Mouse (Mus musculus): ENCODE measurements around the gene Tm9sf1. TPM values are rescaled to one million over a fixed set of nuclear protein-coding genes. Genes with fewer than 3 reads are reported as not detected.
A peak's percentile ranks its signal among the peaks of the same experiment; 100 is the strongest.

The Tm9sf1 gene
- polyA plus RNA-seq (2015; fragmentation: Nextera tagmentation; extraction: Ambion mirVana) = 59.7 and 59.8 TPM in 2 replicates

DNA sequence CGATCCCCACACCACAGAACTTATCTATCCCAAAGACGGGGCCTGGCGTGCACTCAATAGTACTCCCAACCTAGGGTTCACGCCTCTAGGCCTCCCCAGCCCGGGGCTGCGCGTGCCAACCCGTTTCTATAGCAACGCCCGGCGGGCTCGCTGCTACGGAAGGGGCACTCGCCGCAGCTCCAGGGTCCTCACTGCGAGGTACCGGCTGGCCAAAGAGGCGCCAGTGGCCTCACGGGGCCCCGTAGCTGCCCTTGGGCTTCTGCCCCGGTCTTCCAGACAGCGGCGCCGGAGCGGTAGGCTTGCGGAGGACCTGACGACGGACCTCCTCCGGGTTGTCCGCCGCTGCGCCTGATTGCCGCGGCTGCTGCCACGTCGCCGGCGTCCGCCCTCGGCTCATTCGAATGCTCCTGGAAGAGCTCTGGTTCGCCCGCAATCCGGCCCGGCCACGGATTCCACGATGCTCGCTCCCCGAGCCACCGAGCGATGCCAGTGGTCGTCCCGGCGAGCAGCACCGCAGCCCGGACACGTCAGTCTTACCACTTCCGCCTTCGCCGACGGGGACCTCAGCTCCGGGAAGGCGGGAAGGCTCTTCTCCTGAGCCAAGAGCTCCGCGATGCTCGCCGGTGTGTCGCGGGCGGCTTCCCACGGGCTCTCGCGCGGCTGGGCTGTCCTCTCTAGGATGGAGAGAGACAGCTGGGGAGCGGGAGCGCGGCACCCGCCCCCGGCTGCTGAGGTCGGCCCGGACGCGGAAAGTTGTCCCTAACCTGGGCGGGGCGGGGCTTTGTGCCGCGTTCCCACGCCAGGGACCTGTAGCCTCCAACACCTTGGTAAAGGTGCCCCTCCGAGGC lies at the start of gene Tm9sf1:
Gene Tm9sf1, minus strand, starts transcription at position 747 of the 848 bp plus-strand sequence.
- peak within 1 kb of the TSS; percentile 95 for H3K9ac ChIP-seq (replicated peaks)
- H3K36me3 ChIP-seq = peaks cover 34% of the 10 kb centered on the region
- H3K4me2 ChIP-seq (replicated peaks) = peak within 1 kb of the TSS; percentile 90
- H3K27ac ChIP-seq = peak within 1 kb of the TSS; percentile 97
- no peaks in the 10 kb centered on the region for H3K9me3 ChIP-seq
- ATAC-seq = peak; percentile 93
- peaks cover 26% of the 10 kb centered on the region for H3K4me1 ChIP-seq (replicated peaks)
- H3K4me3 ChIP-seq (replicated peaks) = peak within 1 kb of the TSS; percentile 96
- under 1% methylated on average over 87 of the region's 89 CpGs for WGBS
- H3K27me3 ChIP-seq = no peaks in the 10 kb centered on the region

DNA sequence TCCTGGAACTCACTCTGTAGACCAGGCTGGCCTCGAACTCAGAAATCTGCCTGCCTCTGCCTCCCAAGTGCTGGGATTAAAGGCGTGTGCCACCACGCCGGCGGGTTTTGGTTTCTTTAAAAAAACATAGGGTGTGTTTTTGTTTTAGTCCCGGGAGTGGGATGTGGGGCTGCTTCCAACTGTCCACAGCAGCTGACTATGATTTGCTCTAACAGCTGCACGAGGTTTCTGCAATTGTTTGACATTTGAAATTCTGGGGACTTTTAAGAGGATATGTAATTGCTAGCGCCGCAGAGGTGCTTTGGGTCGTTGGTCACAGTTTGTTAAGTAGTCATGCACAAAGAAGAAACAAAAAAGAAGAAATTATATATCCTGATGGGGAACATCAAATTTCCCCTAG lies 45.8 kb upstream of the Tm9sf1 start:
- WGBS = 83% methylated on average over 10 of the region's 10 CpGs
- Histone ChIP-seq H3K4me3 (replicated peaks) (no peak overlapping the region), H3K9ac (replicated peaks) (no peak overlapping the region), H3K4me2 (replicated peaks) (no peak overlapping the region), H3K36me3 (no peaks in the 10 kb centered on the region), H3K9me3 (no peaks in the 10 kb centered on the region; the same call in 1 of the 2 replicates), H3K27me3 (no peaks in the 10 kb centered on the region), H3K27ac (no peak overlapping the region), H3K4me1 (replicated peaks) (no peaks in the 10 kb centered on the region)
- ATAC-seq = no peak

DNA sequence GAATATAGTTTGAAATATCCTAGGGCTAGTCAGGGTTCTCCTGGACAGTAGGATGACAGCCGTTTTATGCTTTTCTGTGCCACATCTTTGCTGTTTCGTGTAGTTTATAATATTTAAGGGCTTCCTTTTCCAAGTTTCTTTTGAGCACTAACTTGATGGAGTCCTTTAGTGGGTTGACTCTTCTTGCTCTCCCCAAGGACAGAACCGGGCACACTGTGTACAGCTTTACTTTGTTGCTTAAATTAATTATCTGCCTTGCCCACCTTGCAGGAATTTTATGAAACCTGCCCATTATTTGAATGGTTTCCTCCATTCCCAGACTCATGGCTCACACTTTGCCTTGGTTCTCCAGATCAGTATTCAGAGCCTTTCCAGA lies 38.5 kb upstream of the Tm9sf1 start:
- H3K4me2 ChIP-seq (replicated peaks) = peak overlapping the region; percentile 86
- H3K9ac ChIP-seq (replicated peaks) = peak overlapping the region; percentile 37; the same call in 1 of the 2 replicates
- peak overlapping the region; percentile 22; the same call in 1 of the 2 replicates for H3K27ac ChIP-seq
- H3K4me3 ChIP-seq (replicated peaks) = peak overlapping the region; percentile 70
- peak; percentile 75 for ATAC-seq
- WGBS = 14% methylated on average over 3 of the region's 3 CpGs
- no peaks in the 10 kb centered on the region for H3K27me3 ChIP-seq
- H3K36me3 ChIP-seq = peaks cover 28% of the 10 kb centered on the region
- peaks cover 13% of the 10 kb centered on the region for H3K4me1 ChIP-seq (replicated peaks)
- no peaks in the 10 kb centered on the region for H3K9me3 ChIP-seq

- Histone ChIP-seq H3K4me3 (replicated peaks) (peak within 1 kb of the TSS; percentile 70), H3K27me3 (no peaks in the 10 kb centered on the region), H3K9me3 (no peaks in the 10 kb centered on the region), H3K9ac (replicated peaks) (peak within 1 kb of the TSS; percentile 76), H3K4me2 (replicated peaks) (peak within 1 kb of the TSS; percentile 86), H3K27ac (peak within 1 kb of the TSS; percentile 80), H3K4me1 (replicated peaks) (peaks cover 13% of the 10 kb centered on the region), H3K36me3 (peaks cover 35% of the 10 kb centered on the region)
- peak; percentile 98 for ATAC-seq
- WGBS = under 1% methylated on average over 65 of the region's 66 CpGs
Measured at GRCm38 (mm10) chr14:55681160-55682117, 37.8 kb upstream of the Tm9sf1 start, which contains the start of gene Tinf2. TSS of gene Tinf2 (minus strand) at chr14:55681820.

DNA sequence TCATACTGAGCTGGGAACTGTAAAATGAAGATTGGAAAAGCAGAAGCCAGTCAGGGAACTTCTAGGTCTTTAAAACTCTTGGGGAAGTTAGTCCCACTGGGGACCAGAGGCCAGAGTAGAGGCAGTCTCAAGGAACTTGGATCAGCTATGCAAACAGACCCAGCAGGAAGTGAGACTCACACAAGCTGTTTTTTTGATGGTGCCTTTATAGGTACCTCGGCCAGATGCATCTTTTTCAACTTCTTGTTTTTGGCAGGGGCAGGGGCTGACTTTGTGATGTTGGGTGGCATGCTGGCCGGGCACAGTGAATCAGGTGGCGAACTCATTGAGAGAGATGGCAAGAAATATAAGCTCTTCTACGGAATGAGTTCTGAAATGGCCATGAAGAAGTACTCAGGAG lies 34.0 kb upstream of the Tm9sf1 start:
- no peaks in the 10 kb centered on the region for H3K27me3 ChIP-seq
- ATAC-seq = no peak
- H3K9me3 ChIP-seq = no peaks in the 10 kb centered on the region
- H3K4me3 ChIP-seq (replicated peaks) = no peak overlapping the region
- H3K9ac ChIP-seq (replicated peaks) = no peak overlapping the region
- H3K36me3 ChIP-seq = peaks cover 43% of the 10 kb centered on the region
- H3K27ac ChIP-seq = no peak overlapping the region
- H3K4me2 ChIP-seq (replicated peaks) = no peak overlapping the region
- WGBS = 91% methylated on average over 4 of the region's 4 CpGs
- peaks cover 18% of the 10 kb centered on the region for H3K4me1 ChIP-seq (replicated peaks)

GRCm38 (mm10) chr14:55672741-55673060 lies 29.1 kb upstream of the Tm9sf1 start:
- H3K36me3 ChIP-seq = peaks cover 24% of the 10 kb centered on the region
- peak overlapping the region; percentile 83 for H3K4me3 ChIP-seq (replicated peaks)
- peak overlapping the region; percentile 87 for H3K9ac ChIP-seq (replicated peaks)
- WGBS = 80% methylated on average over 7 of the region's 7 CpGs
- ATAC-seq = no peak
- no peaks in the 10 kb centered on the region for H3K9me3 ChIP-seq
- H3K27me3 ChIP-seq = no peaks in the 10 kb centered on the region
- peaks cover 31% of the 10 kb centered on the region for H3K4me1 ChIP-seq (replicated peaks)
- peak overlapping the region; percentile 97 for H3K4me2 ChIP-seq (replicated peaks)
- H3K27ac ChIP-seq = peak overlapping the region; percentile 65; the same call in 1 of the 2 replicates

- peak within 1 kb of the TSS; percentile 87 for H3K9ac ChIP-seq (replicated peaks)
- peaks cover 18% of the 10 kb centered on the region for H3K36me3 ChIP-seq
- peaks cover 31% of the 10 kb centered on the region for H3K4me1 ChIP-seq (replicated peaks)
- peak within 1 kb of the TSS; percentile 83 for H3K4me3 ChIP-seq (replicated peaks)
- no peaks in the 10 kb centered on the region for H3K9me3 ChIP-seq
- peak within 1 kb of the TSS; percentile 97 for H3K4me2 ChIP-seq (replicated peaks)
- H3K27me3 ChIP-seq = no peaks in the 10 kb centered on the region
- peak; percentile 99 for ATAC-seq
- peak within 1 kb of the TSS; percentile 91 for H3K27ac ChIP-seq
- under 1% methylated on average over 38 of the region's 38 CpGs for WGBS
Measured at GRCm38 (mm10) chr14:55671833-55672740, 28.5 kb upstream of the Tm9sf1 start, which contains the start of the genes Gmpr2 and Nedd8. TSS of gene Gmpr2 (plus strand) at chr14:55671941. TSS of gene Nedd8 (minus strand) at chr14:55672124.

- Histone ChIP-seq H3K4me1 (replicated peaks) (peaks cover 31% of the 10 kb centered on the region), H3K9ac (replicated peaks) (peak overlapping the region; percentile 87), H3K4me2 (replicated peaks) (peak overlapping the region; percentile 97), H3K27ac (peak overlapping the region; percentile 91), H3K36me3 (peaks cover 12% of the 10 kb centered on the region), H3K27me3 (no peaks in the 10 kb centered on the region), H3K9me3 (no peaks in the 10 kb centered on the region), H3K4me3 (replicated peaks) (peak overlapping the region; percentile 83)
- WGBS = 0% methylated on average over 12 of the region's 12 CpGs
- ATAC-seq = peak; percentile 77; the same call in 1 of the 2 replicates
Measured at GRCm38 (mm10) chr14:55671486-55671832, 27.9 kb upstream of the Tm9sf1 start.

DNA sequence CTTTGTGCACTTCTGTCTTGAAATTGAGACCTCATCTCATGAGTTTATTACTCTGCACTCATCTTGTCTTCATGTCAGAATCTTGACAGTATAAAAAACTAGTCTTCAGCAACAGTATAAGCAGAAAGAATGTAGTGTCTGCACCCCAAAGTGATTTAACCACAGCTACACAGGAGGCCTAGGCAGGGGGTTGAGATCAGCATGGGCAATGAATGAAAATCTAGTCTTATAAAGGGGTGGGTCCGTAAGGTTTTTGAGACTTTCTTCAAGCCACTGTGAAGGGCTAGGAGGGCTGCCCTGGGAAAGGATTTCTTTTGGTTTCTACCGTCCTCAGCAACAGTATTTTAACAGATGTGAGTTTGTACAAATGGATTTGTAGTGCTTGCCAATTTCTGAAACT lies 17.0 kb upstream of the Tm9sf1 start:
- Histone ChIP-seq H3K27ac (peak overlapping the region; percentile 84; the same call in 1 of the 2 replicates), H3K4me3 (replicated peaks) (peak overlapping the region; percentile 63), H3K4me1 (replicated peaks) (peaks cover 16% of the 10 kb centered on the region), H3K9me3 (no peaks in the 10 kb centered on the region), H3K9ac (replicated peaks) (no peak overlapping the region), H3K36me3 (peaks cover 35% of the 10 kb centered on the region), H3K4me2 (replicated peaks) (peak overlapping the region; percentile 61), H3K27me3 (no peaks in the 10 kb centered on the region)
- 31% methylated on average over 2 of the region's 2 CpGs for WGBS
- ATAC-seq = no peak

DNA sequence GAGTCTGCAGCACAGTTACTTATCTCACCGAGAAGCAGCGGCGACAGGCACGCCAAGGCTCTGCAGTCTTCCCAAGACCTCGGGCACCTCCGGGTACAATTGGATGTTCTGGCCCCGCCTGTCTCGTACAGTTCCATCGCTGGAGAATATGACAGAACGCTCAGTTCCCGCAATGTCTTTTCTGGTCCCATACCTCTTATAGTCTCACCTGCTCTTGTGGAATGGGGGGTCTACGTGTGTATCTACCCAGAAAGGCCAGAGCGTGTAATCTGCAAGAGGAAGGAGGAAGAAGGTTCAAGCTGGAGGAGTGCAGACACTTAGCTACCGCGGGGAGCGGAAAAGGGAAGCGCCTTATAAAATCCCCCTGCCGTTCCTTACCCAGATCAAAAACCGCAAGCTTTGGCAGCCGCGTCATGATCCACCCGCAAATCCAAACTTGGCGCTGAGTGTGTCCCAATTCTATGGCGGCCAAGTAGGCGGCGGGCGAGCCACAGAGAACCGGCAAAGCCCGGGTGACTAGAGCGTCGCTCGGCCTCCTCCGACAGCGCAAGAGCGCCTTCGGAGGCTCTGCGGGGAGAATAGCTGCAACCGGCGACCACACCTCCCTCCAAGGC lies 16.5 kb upstream of the Tm9sf1 start, which contains the start of gene Mdp1:
Gene Mdp1, minus strand, starts transcription at position 549 of the 614 bp plus-strand sequence.
- Histone ChIP-seq H3K9ac (replicated peaks) (peak within 1 kb of the TSS; percentile 75), H3K9me3 (no peaks in the 10 kb centered on the region), H3K4me2 (replicated peaks) (peak within 1 kb of the TSS; percentile 61), H3K4me3 (replicated peaks) (peak within 1 kb of the TSS; percentile 63), H3K27ac (peak within 1 kb of the TSS; percentile 84), H3K27me3 (no peaks in the 10 kb centered on the region), H3K36me3 (peaks cover 35% of the 10 kb centered on the region), H3K4me1 (replicated peaks) (peaks cover 16% of the 10 kb centered on the region)
- peak; percentile 96 for ATAC-seq
- WGBS = under 1% methylated on average over 39 of the region's 39 CpGs

Measured in midbrain, embryonic 13.5 days (tissue).